Mouse (Mus musculus): ENCODE measurements around the gene Pex12.
"Not testable (repeated sequence)": the region's sequence is repeated elsewhere in the genome, so short reads cannot be mapped to it uniquely, and the experiment has no call there.

Pex12 gene

DNA sequence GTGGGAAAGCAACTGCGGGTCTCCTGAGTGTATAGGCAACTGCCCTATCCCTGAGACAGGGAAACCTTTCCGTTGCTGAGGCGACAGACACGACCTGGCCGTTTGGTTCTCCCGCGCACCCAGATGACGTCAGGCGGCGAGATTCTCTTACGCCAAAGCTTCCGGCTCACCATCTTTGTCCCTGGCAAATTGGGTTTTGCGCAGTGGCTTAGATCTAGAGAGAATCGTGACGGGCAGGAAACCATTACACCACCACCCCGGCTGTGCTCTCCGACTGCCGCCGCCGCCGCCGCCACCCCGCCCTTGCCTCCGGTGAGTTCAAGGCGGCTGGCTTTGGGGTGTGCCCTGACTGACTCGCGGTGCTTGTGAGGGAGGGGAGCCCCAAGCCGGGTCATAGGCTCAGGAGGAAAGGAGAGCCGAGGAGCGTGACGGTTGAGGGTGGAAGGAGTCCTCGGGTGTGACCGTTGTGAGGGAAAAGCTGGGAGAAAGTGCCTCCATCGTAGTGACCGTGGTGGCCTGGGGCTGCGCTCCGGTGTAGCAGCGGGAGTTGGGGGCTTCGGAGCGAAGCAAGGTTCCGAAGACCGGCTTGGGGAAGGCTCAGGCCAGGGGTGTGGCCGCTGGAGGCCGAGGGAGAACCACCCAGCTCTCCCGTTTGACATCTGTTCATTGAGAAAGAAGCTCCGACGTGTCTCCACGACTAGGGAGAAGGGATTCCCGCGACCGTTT lies at the start of gene Pex12:
Gene Pex12, minus strand, starts transcription at position 61 of the 726 bp plus-strand sequence.
- DNase-seq (ENCODE audit: low spot score), result peak; percentile 96

DNA sequence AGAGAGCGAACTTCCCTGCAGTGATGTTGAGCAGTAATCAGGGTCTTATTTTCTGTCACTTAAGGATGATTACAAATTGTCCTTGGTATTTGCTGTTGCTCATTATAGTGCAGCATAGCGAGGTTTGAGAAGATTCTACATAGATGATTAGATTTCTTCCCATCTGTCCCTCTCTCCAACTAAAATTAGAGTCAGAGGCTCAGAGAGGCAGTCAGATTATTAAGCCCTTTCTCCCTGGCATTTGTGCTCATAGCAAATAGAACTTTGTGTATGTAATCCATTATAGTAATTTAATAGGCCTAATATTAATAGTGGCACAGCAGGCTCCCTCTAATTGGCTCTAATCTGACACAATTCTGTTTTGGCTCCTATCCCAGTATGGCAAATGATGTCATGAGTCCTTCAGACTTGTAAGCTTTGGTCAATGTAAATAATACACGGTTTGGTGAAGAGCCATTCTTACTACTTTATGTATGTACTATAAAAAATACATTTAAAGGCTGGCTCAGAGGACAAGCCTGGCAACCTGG lies 39.4 kb upstream of the Pex12 start:
- no peak for DNase-seq (ENCODE audit: low spot score)

DNA sequence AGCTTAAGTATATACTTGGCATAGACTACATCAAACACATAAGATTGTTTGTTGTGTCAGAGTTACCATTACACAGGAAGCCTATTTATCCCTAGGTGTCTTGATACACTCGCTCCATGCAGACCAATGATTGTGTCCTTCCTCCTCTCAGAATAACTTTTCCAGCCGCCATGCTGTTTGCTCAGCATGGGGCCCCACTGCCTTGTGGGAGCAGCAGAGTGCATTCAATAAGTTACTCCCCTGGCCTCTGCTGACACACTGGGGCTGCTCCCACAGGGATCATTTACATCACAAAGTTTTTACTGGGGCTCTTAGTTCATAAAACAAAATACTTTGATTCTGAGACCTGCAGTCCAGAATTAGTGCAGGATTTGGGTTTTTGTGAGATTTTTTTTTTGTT lies 37.3 kb upstream of the Pex12 start:
- DNase-seq (ENCODE audit: low spot score), result no peak

GRCm38 (mm10) chr11:83335826-83336225 lies 33.4 kb upstream of the Pex12 start:
- DNase-seq (ENCODE audit: low spot score), result no peak

- peak; percentile 75 for DNase-seq (ENCODE audit: low spot score)
Observed at GRCm38 (mm10) chr11:83327427-83327826, 25.0 kb upstream of the Pex12 start.

DNA sequence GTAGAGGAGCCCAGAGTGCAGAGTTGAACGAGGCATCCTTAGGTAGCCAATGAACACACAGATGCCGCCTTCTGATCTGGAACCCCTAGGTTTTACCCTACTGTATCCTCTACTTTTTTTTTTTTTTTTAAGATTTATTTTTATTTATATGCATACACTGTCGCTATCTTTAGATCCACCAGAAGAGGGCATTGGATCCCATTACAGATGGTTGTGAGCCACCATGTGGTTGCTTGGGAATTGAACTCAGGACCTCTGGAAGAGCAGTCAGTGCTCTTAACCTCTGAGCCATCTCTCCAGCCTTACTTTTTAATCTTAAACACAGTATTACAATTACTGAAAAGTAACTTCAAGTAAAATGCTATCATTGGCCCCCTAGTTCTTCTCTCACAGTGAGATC lies 24.3 kb upstream of the Pex12 start:
- DNase-seq (ENCODE audit: low spot score), result not testable (repeated sequence)

GRCm38 (mm10) chr11:83319048-83319447 lies 16.7 kb upstream of the Pex12 start:
- DNase-seq (ENCODE audit: low spot score), result no peak

- no peak for DNase-seq (ENCODE audit: low spot score)
Observed at GRCm38 (mm10) chr11:83312471-83312870, 10.1 kb upstream of the Pex12 start.

GRCm38 (mm10) chr11:83306700-83307253 lies 4.4 kb upstream of the Pex12 start:
- DNase-seq (ENCODE audit: low spot score), result no peak

GRCm38 (mm10) chr11:83304485-83304884 lies 2.1 kb upstream of the Pex12 start:
- DNase-seq (ENCODE audit: low spot score), result no peak

- DNase-seq (ENCODE audit: low spot score), result no peak
Observed at GRCm38 (mm10) chr11:83303751-83304150, 1.4 kb upstream of the Pex12 start.

DNA sequence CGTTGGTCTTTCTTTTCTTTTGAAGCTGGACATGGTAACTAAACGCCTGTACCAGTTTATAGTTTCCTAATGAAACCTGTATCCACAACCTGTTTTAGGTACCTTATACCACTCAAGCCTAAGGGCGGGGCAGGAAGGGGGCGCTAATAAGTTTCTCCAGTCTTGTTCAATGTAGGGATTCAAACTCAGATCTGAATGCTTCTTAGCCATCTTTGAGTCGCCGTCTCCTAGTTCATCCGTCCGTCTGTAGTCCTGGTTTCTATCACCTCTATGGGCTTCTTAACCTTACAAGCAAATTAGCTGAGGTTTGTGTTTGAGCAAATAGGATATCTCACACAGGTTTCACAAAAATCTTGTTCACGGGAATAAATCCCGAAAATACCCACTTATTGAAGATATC lies 262 bp downstream of the Pex12 start:
- no peak for DNase-seq (ENCODE audit: low spot score)

DNA sequence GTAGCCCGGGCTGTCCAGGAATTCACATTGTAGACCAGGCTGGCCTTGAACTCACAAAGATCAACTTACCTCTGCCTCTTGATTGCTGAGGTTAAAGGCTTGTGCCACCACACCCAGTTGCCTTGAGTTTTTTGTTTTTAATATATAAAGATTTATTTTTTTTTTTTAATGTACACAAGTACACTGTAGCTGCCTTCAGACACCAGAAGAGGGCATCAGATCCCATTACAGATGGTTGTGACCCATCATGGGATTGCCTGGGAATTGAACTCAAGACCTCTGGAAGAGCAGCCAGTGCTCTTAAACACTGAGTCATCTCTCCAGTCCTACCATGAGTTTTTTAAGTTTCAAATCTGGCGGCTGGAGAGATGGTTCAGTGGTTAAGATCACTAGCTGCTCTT lies 955 bp downstream of the Pex12 start:
- no peak for DNase-seq (ENCODE audit: low spot score)

GRCm38 (mm10) chr11:83299724-83300123 lies 2.7 kb downstream of the Pex12 start:
- no peak for DNase-seq (ENCODE audit: low spot score)

- DNase-seq (ENCODE audit: low spot score), result peak; percentile 88
Observed at GRCm38 (mm10) chr11:83298225-83299195, 3.9 kb downstream of the Pex12 start, which contains the start of gene Ap2b1. Gene Ap2b1, plus strand, starts transcription at chr11:83299024.

- DNase-seq (ENCODE audit: low spot score), result no peak
Observed at GRCm38 (mm10) chr11:83297816-83298215, 4.6 kb downstream of the Pex12 start.

DNA sequence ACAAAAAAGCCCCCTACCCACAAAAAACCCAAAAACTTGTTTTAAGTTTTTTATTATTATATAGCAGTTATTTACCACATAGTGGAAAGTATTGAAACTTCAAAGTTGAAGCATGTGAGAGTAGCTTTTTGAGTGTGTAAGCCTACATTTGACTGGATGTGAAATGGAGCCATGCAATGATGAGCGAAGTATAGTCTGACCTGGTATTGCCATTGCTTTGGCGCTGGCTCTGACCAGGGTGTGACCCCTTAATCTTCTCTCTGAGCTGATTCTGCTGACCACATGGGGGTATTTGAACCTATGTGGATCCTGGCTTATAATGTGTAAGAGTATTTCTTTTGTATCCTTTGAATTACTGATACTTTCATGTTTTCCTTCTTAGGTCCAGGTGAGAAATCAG lies 8.3 kb downstream of the Pex12 start:
- DNase-seq (ENCODE audit: low spot score), result no peak

GRCm38 (mm10) chr11:83293182-83293581 lies 9.2 kb downstream of the Pex12 start:
- no peak for DNase-seq (ENCODE audit: low spot score)

GRCm38 (mm10) chr11:83292251-83292587 lies 10.2 kb downstream of the Pex12 start:
- DNase-seq (ENCODE audit: low spot score), result no peak

- peak; percentile 91 for DNase-seq (ENCODE audit: low spot score)
Observed at GRCm38 (mm10) chr11:83291375-83292250, 10.8 kb downstream of the Pex12 start.

DNA sequence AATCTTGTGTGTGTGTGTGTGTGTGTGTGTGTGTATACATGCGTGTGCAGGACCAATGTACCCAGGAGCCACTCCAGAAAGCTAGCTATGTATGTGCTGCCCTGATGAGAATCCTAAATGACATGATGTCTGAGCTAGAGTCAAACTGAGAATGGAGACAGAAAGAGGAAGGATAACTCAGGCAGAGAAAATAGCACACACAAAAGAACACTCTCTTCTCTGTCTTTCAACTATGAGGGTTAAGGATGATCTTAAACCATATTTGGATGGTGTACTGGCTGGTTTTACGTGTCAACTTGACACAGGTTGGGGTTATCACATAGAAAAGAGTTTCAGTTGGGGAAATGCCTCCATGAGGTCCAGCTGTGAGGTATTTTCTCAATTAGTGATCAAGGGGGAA lies 12.8 kb downstream of the Pex12 start:
- no peak for DNase-seq (ENCODE audit: low spot score)

GRCm38 (mm10) chr11:83289036-83289435 lies 13.3 kb downstream of the Pex12 start:
- no peak for DNase-seq (ENCODE audit: low spot score)
